Mouse (Mus musculus): Measurements from ENCODE around the gene Lurap1.

- no peak for TF ChIP-seq CTCF (conservative IDR thresholded peaks at IDR 0.05; ENCODE audit: low read length)
- TF ChIP-seq NANOG (IDR thresholded peaks at IDR 0.05; ENCODE audit: borderline replicate concordance, low read length): no peak
- TF ChIP-seq POU5F1 (IDR thresholded peaks at IDR 0.05; ENCODE audit: borderline replicate concordance, low read length): no peak
These were observed at the start of gene Lurap1 for GRCm38 (mm10) chr4:116151238-116151637.
